Mouse (Mus musculus) MEL (cell line): ENCODE measurements around the gene Nck1. TPM values are rescaled to one million over a fixed set of nuclear protein-coding genes. Genes with fewer than 3 reads are reported as not detected.

Source experiments
- DNase-seq: peaks from one replicate; pipeline ENCODE4 v3.0.0; 2011; ENCODE audit warnings: low read depth, low spot score
- H3K27ac ChIP-seq: 2 replicates; pipeline ENCODE4 v1.5.1; 2012; ENCODE audit warnings: low read depth, mild to moderate bottlenecking, control low read depth, low read length, moderate library complexity; ENCODE audit not compliant: control insufficient read depth
- H3K27me3 ChIP-seq, 2 experiments: fragments of 150-350 bp in 1 of 2; sonication (generic) in 1 of 2; 2 replicates each; pipeline ENCODE4 v1.6.1; 2012; ENCODE audit warnings: low read length in 2 of 2, mild to moderate bottlenecking in 2 of 2, improper control_type of control experiment in 1 of 2, moderate library complexity in 1 of 2; ENCODE audit not compliant: insufficient read depth in 2 of 2, control insufficient read depth in 1 of 2
- H3K36me3 ChIP-seq, 2 experiments: 2 replicates each; pipeline ENCODE4 v1.6.1; 2012 to 2014; ENCODE audit warnings: low read length in 2 of 2, improper control_type of control experiment in 1 of 2, inconsistent platforms in 1 of 2, mild to moderate bottlenecking in 1 of 2; ENCODE audit not compliant: insufficient read depth in 2 of 2, control insufficient read depth in 1 of 2
- H3K4me1 ChIP-seq, 2 experiments: fragments of 150-350 bp in 1 of 2; sonication (generic) in 1 of 2; 2 replicates each; pipeline ENCODE4 v1.6.1; 2012; ENCODE audit warnings: low read length in 2 of 2, improper control_type of control experiment in 1 of 2, mild to moderate bottlenecking in 1 of 2; ENCODE audit not compliant: insufficient read depth in 2 of 2, control insufficient read depth in 1 of 2
- H3K4me3 ChIP-seq, 2 experiments: fragments of 150-350 bp in 1 of 2; sonication (generic) in 1 of 2; 2 replicates each; pipeline ENCODE4 v1.5.1; 2012; ENCODE audit warnings: low read depth in 2 of 2, low read length in 2 of 2, mild to moderate bottlenecking in 2 of 2, moderate library complexity in 2 of 2, control low read depth in 1 of 2, improper control_type of control experiment in 1 of 2; ENCODE audit not compliant: control insufficient read depth in 1 of 2, insufficient read depth in 1 of 2
- H3K79me2 ChIP-seq: 2 replicates; pipeline ENCODE4 v1.6.1; 2012; ENCODE audit warnings: mild to moderate bottlenecking, low read length, moderate library complexity; ENCODE audit not compliant: control insufficient read depth, poor library complexity, insufficient read depth
- H3K9ac ChIP-seq: 2 replicates; pipeline ENCODE4 v1.6.1; 2012; ENCODE audit warnings: low read depth, mild to moderate bottlenecking, control low read depth, low read length, moderate library complexity; ENCODE audit not compliant: control insufficient read depth, poor library complexity, severe bottlenecking
- H3K9me3 ChIP-seq: fragments of 150-350 bp; sonication (generic); replicated peaks from 2 replicates; pipeline ENCODE4 v1.6.1; 2012; ENCODE audit warnings: mild to moderate bottlenecking, low read length, improper control_type of control experiment, moderate library complexity; ENCODE audit not compliant: insufficient read depth
- BHLHE40 ChIP-seq: IDR thresholded peaks from 2 replicates; pipeline ENCODE4 v1.6.1; 2012; ENCODE audit warnings: low read depth, mild to moderate bottlenecking, inconsistent platforms, low read length, improper control_type of control experiment, borderline replicate concordance
- CTCF ChIP-seq, 3 experiments: IDR thresholded peaks in 2 of 3; conservative IDR thresholded peaks in 1 of 3; 2 replicates each; pipeline ENCODE4 v1.5.1; 2011 to 2012; ENCODE audit warnings: low read length in 3 of 3, low read depth in 2 of 3, mild to moderate bottlenecking in 2 of 3, improper control_type of control experiment in 1 of 3, inconsistent platforms in 1 of 3, mixed read lengths in 1 of 3, moderate library complexity in 1 of 3; ENCODE audit not compliant: control insufficient read depth in 1 of 3, insufficient read depth in 1 of 3, poor library complexity in 1 of 3, severe bottlenecking in 1 of 3
- E2F4 ChIP-seq: IDR thresholded peaks from 2 replicates; pipeline ENCODE4 v1.6.1; 2011; ENCODE audit warnings: low read depth, low read length, improper control_type of control experiment, borderline replicate concordance
- GABPA ChIP-seq: IDR thresholded peaks from 2 replicates; pipeline ENCODE4 v1.6.1; 2012; ENCODE audit warnings: low read depth, mild to moderate bottlenecking, inconsistent platforms, low read length, improper control_type of control experiment, moderate library complexity
- JUND ChIP-seq: IDR thresholded peaks from 2 replicates; pipeline ENCODE4 v1.6.1; 2011; ENCODE audit warnings: low read depth, mild to moderate bottlenecking, improper control_type of control experiment, low read length
- NELFE ChIP-seq: IDR thresholded peaks from 2 replicates; pipeline ENCODE4 v1.6.1; 2011; ENCODE audit warnings: low read depth, low read length, improper control_type of control experiment
- RAD21 ChIP-seq: IDR thresholded peaks from 2 replicates; pipeline ENCODE4 v1.6.1; 2011; ENCODE audit warnings: mild to moderate bottlenecking, low read depth, low read length, improper control_type of control experiment
- RCOR1 ChIP-seq: IDR thresholded peaks from 2 replicates; pipeline ENCODE4 v1.6.1; 2012; ENCODE audit warnings: low read depth, mild to moderate bottlenecking, inconsistent platforms, low read length, improper control_type of control experiment
- SMC3 ChIP-seq: IDR thresholded peaks from 2 replicates; pipeline ENCODE4 v1.6.1; 2011; ENCODE audit warnings: low read depth, low read length, improper control_type of control experiment
- TCF12 ChIP-seq: IDR thresholded peaks from 2 replicates; pipeline ENCODE4 v1.6.1; 2014; ENCODE audit warnings: low read depth, mild to moderate bottlenecking, inconsistent platforms, low read length, improper control_type of control experiment, moderate library complexity
- USF1 ChIP-seq: IDR thresholded peaks from 2 replicates; pipeline ENCODE4 v1.6.1; 2014; ENCODE audit warnings: low read depth, mild to moderate bottlenecking, inconsistent platforms, low read length, improper control_type of control experiment, moderate library complexity
- ZMIZ1 ChIP-seq: IDR thresholded peaks from 2 replicates; pipeline ENCODE4 v1.6.1; 2012; ENCODE audit warnings: low read depth, mild to moderate bottlenecking, inconsistent platforms, low read length, improper control_type of control experiment, moderate library complexity
- polyA plus RNA-seq, 2 experiments: library from polyadenylated mRNA; stranded (reverse) in 1 of 2; unstranded in 1 of 2; fragments of >175 nt in 1 of 2; fragments of >200 nt in 1 of 2; gene quantifications; 2 replicates each; pipeline versions ENCODE4 v1.2.1 to v1.2.4; 2012; ENCODE audit warnings: low replicate concordance in 2 of 2, low read depth in 1 of 2; ENCODE audit not compliant: insufficient read length in 2 of 2, insufficient read depth in 1 of 2, missing spikeins in 1 of 2
- total RNA-seq: library from RNA; depleted of rRNA; stranded (reverse); fragments of 300-350 nt; gene quantifications from 2 replicates; pipeline ENCODE4 v1.2.3, GENCODE M21; 2012

The Nck1 gene
- total and polyA plus RNA-seq, 3 experiments = 21.8 to 24.3 TPM; not detected in 1

DNA sequence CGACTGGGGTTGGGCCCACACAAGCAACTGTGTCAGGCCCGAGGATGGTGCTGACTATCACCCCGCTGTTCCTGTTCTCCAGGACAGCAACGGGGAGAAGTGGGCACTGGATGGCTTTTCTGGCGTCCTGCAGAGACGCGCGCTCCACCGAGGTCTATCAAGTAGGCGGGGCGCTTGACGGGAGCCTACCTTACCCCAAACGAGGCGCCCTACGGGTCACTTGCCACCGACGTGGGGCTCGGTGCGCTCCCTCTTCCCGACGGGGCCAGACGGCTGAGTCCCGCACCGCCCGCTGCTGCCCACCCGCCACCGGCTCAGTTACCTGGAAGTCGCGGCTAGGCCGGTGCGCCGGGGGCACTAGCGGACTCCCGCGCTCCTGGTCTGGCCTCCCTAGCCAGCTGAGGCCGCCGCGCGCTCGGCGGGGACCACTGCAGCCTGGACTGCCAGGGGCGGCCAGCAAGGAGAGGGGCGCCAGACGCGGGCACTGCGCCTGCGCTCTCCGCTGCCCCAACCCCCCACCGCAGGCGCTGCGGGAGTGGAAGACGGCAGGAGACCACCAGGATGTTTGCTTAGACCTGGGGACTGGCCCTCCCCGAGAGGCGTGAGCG is 24.8 kb upstream of the Nck1 start, which contains the start of gene Slc35g2:
Gene Slc35g2, minus strand, starts transcription at position 465 of the 608 bp plus-strand sequence.
- no peaks in the 10 kb centered on the region for H3K27me3 ChIP-seq
- no peak for DNase-seq

DNA sequence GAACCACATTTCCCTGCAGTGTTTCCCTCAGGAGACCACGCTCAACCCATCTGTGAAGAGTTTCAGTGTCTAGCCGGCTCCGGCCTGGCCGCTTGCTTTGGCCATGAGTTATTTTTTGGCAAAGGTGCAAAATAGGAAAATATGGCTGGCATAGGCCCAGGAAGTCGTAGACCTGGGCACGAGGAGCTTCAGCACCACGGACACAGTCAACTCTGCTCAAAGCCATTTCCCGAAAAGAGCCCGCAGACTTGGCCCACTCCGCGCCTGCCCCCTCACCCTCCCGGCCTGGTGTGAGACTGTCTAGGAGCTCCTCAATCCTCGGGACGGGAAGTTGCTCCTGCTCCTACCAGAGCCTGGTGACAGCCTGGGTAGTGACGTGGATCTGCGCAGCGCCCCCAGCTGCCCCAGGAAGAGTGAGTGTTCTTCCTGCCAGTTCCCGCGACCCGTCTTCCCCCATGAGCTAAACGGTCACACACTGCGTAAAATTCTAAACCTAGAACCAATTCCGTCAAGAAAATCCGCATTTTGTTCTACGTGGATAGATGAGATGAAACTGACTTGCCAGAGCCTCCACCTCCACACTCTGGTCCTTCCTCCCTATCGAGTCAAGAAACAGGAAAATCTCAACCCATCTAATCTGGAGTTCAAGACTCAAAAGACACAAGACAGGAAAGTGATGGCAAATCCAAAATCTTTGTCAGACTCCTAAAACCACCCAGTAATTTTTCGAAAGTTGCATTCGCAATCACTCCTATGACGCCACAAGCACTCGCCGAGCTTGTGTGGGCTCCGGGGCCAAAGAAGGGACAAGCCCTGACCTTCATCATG is 24.1 kb upstream of the Nck1 start:
- Histone ChIP-seq H3K79me2 (no peaks in the 10 kb centered on the region), H3K27me3 (no peaks in the 10 kb centered on the region), H3K9me3 (no peaks in the 10 kb centered on the region), H3K36me3 (no peaks in the 10 kb centered on the region), H3K9ac (no peak overlapping the region), H3K27ac (no peak overlapping the region), H3K4me1 (no peaks in the 10 kb centered on the region), H3K4me3 (no peak overlapping the region)
- TF ChIP-seq JUND (no peak), GABPA (no peak)
- no peak for DNase-seq

More for the DNA sequence above, 24.8 kb upstream of the Nck1 start, which contains the start of gene Slc35g2:
- Histone ChIP-seq H3K36me3 (no peaks in the 10 kb centered on the region), H3K27ac (no peak within 1 kb of the TSS), H3K4me3 (no peak within 1 kb of the TSS), H3K79me2 (no peaks in the 10 kb centered on the region), H3K9me3 (no peaks in the 10 kb centered on the region), H3K4me1 (no peaks in the 10 kb centered on the region), H3K9ac (no peak within 1 kb of the TSS)
- TF ChIP-seq CTCF (IDR thresholded peaks at IDR 0.05 in 2 of 3, conservative IDR thresholded peaks at IDR 0.05 in 1 of 3; ENCODE audit: control insufficient read depth in 1 of 3, insufficient read depth in 1 of 3, low read depth in 2 of 3, low read length in 3 of 3, poor library complexity in 1 of 3, severe bottlenecking in 1 of 3) (no peak), E2F4 (no peak), RCOR1 (no peak), BHLHE40 (no peak), RAD21 (no peak), USF1 (no peak), SMC3 (no peak), GABPA (no peak), ZMIZ1 (no peak), NELFE (no peak), TCF12 (no peak)
